Comparison of ENCODE assay signal across 8 mouse cellular contexts in the genomic region with DNA sequence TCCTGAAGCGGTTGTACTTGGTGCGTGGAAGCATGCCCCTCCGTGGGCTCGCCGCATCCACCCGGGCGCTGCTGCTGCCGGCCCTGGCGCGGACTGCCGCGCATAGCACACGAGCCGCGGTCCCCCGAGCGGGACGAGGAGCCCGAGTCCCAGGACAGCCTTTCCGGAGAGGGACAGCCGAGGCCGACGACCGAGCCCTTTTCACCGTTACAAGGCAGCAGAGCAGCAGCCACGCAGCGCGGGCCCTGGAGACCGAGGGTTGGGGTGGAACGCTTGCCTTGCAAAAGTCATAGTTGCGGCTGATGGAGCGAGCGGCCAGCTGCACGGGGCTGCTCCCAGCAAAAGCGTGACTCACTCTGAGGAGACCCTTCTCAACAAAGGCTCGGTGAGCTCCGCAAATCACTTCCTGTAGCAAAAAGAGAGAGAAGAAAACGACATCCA. TPM values are rescaled to one million over a fixed set of nuclear protein-coding genes. Genes with fewer than 3 reads are reported as not detected.
DNase-seq lines count a peak whose midpoint lies in the region; ATAC-seq and TF ChIP-seq lines count a peak whose summit lies in the region.

No protein-coding gene starts in this region.

- H3K27ac ChIP-seq in lung, postnatal 0 days (ENCODE audit: low read length): no peak overlapping the region
- no peak overlapping the region for H3K27ac ChIP-seq in kidney, embryonic 16.5 days (ENCODE audit: low read length)
- no peak overlapping the region for H3K27ac ChIP-seq in midbrain, embryonic 12.5 days (replicated peaks)

- ATAC-seq in lung, postnatal 0 days: 0 out of 2 replicates have a peak, but pooled peaks have one; percentile 15
- no peak; the same call in 1 of the 2 replicates for ATAC-seq in kidney, embryonic 16.5 days (ENCODE audit: low FRiP score, low TSS enrichment)
- ATAC-seq in midbrain, embryonic 12.5 days (ENCODE audit: low FRiP score, low read depth): no peak

- H3K4me1 ChIP-seq in lung, postnatal 0 days (ENCODE audit: insufficient read depth, low read depth, low read length): no peaks in the 10 kb centered on the region; the same call in 1 of the 2 replicates
- peaks cover 20% of the 10 kb centered on the region for H3K4me1 ChIP-seq in kidney, embryonic 16.5 days (ENCODE audit: insufficient read depth, low read length)
- H3K4me1 ChIP-seq in midbrain, embryonic 12.5 days: peaks cover 48% of the 10 kb centered on the region

- H3K9ac ChIP-seq in lung, postnatal 0 days (replicated peaks; ENCODE audit: low read depth): no peak overlapping the region
- peak overlapping the region; percentile 37 for H3K9ac ChIP-seq in kidney, embryonic 16.5 days (replicated peaks; ENCODE audit: low read length)
- peak overlapping the region; percentile 43 for H3K9ac ChIP-seq in midbrain, embryonic 12.5 days (replicated peaks)

- no peak for TF ChIP-seq EP300 in lung, postnatal 0 days (IDR thresholded peaks at IDR 0.05)

- H3K9me3 ChIP-seq in lung, postnatal 0 days (ENCODE audit: low read length): no peaks in the 10 kb centered on the region
- no peaks in the 10 kb centered on the region for H3K9me3 ChIP-seq in kidney, embryonic 16.5 days (ENCODE audit: low read length)
- H3K9me3 ChIP-seq in midbrain, embryonic 12.5 days: no peaks in the 10 kb centered on the region

- no peaks in the 10 kb centered on the region for H3K36me3 ChIP-seq in lung, postnatal 0 days (ENCODE audit: insufficient read depth, low read length)
- H3K36me3 ChIP-seq in kidney, embryonic 16.5 days (ENCODE audit: insufficient read depth, low read length): no peaks in the 10 kb centered on the region
- no peaks in the 10 kb centered on the region for H3K36me3 ChIP-seq in midbrain, embryonic 12.5 days

- no peak for TF ChIP-seq CTCF in lung, postnatal 0 days (IDR thresholded peaks at IDR 0.05)

- peak overlapping the region; percentile 29 for H3K4me3 ChIP-seq in lung, postnatal 0 days (ENCODE audit: low read depth, low read length)
- peak overlapping the region; percentile 47 for H3K4me3 ChIP-seq in kidney, embryonic 16.5 days (ENCODE audit: low read length)
- H3K4me3 ChIP-seq in midbrain, embryonic 12.5 days: peak overlapping the region; percentile 50

- peak overlapping the region; percentile 54 for H3K4me2 ChIP-seq in lung, postnatal 0 days (replicated peaks; ENCODE audit: low read depth, low read length)
- peak overlapping the region; percentile 65 for H3K4me2 ChIP-seq in kidney, embryonic 16.5 days (replicated peaks; ENCODE audit: low read depth, low read length)
- peak overlapping the region; percentile 59 for H3K4me2 ChIP-seq in midbrain, embryonic 12.5 days (replicated peaks)

- 1% methylated on average over 38 of the region's 38 CpGs for WGBS in lung, postnatal 0 days
- 0% methylated on average over 38 of the region's 38 CpGs for WGBS in kidney, embryonic 16.5 days
- WGBS in midbrain, embryonic 12.5 days: under 1% methylated on average over 38 of the region's 38 CpGs

- H3K27me3 ChIP-seq in lung, postnatal 0 days (replicated peaks; ENCODE audit: insufficient read depth, low read length): peaks cover 45% of the 10 kb centered on the region
- peaks cover 62% of the 10 kb centered on the region for H3K27me3 ChIP-seq in kidney, embryonic 16.5 days (ENCODE audit: insufficient read depth, low read length)
- peaks cover 61% of the 10 kb centered on the region for H3K27me3 ChIP-seq in midbrain, embryonic 12.5 days

- no peak for DNase-seq in lung, postnatal 0 days (ENCODE audit: low spot score)
- no peak for DNase-seq in lung, postnatal 14 days
- DNase-seq in cerebellum, postnatal 14 days: peak; percentile 44 to 51
- DNase-seq in forelimb bud, embryonic 11.5 days (ENCODE audit: low read depth, low spot score): peak; percentile 43
- DNase-seq in spleen, postnatal 36 days (ENCODE audit: low spot score in 2 of 2): no peak
- no peak for DNase-seq in urinary bladder, postnatal 10 days (ENCODE audit: low spot score)

RNA-seq across cellular contexts. Expression of a gene that starts 1.8 kb away (rescaled TPM):
- 0.10 and 0.12 TPM in 2 replicates for polyA plus RNA-seq in lung, postnatal 0 days (2015; fragmentation: Nextera tagmentation; extraction: Ambion mirVana)
- polyA plus RNA-seq in kidney, embryonic 16.5 days (2015; fragmentation: Nextera tagmentation; extraction: Ambion mirVana): 0.14 and 0.31 TPM in 2 replicates
- polyA plus RNA-seq in midbrain, embryonic 12.5 days (2016; fragmentation: Nextera tagmentation; extraction: Ambion mirVana): 7.9 and 8.3 TPM in 2 replicates

Comparison
In these comparisons a context has a peak if more than half of its experiments do, and no peak if none do; other contexts are left out.
1. DNase-seq: peak in cerebellum, postnatal 14 days (2 of 2) and forelimb bud, embryonic 11.5 days (single experiment); none in lung, postnatal 0 days (single experiment), lung, postnatal 14 days (single experiment), spleen, postnatal 36 days (0 of 2) and urinary bladder, postnatal 10 days (single experiment).
2. Peak in every context shown above with its lines, with median percentiles within 50 percentile points of each other: H3K4me2 ChIP-seq and H3K4me3 ChIP-seq.